Mouse (Mus musculus): ENCODE data around the gene Iqgap2. TPM values are rescaled to one million over a fixed set of nuclear protein-coding genes. Genes with fewer than 3 reads are reported as not detected.

Iqgap2 gene
- polyA plus RNA-seq, 1 experiment from 2014 or later: 3.0 TPM

DNA sequence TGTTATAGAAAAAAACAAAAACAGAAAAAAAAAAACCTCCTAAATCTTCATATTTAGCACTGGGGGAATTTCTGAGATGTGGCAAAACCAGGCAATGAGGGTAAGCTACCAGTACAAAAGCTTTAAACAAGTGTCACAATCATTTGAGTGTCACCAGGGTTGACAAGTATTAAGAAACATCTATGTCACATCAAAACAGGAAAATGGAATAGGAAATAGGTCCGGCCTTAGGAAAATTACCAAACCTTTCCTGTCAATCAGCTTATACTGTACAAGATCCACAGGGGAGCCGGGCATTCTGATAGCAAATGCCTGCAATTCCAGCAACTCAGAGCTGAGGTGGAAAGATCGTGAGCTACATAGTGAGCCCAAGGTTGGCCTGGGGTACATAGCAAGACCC, 46.8 kb downstream of the Iqgap2 start:
- ATAC-seq: no peak
- Histone ChIP-seq H3K27me3 (ENCODE audit: control insufficient read depth, insufficient read depth, low read depth, low read length) (no peaks in the 10 kb centered on the region), H3K4me2 (ENCODE audit: low read length) (no peak overlapping the region), H3K4me3 (ENCODE audit: low read depth, low read length) (no peak overlapping the region), H3K27ac (ENCODE audit: low read length) (no peak overlapping the region), H3K4me1 (ENCODE audit: control insufficient read depth, insufficient read depth, low read length) (peaks cover 4% of the 10 kb centered on the region; the same call in 1 of the 2 replicates), H3K36me3 (ENCODE audit: control insufficient read depth, insufficient read depth, low read length) (no peaks in the 10 kb centered on the region), H3K9ac (ENCODE audit: low read depth, low read length) (no peak overlapping the region), H3K9me3 (replicated peaks; ENCODE audit: control insufficient read depth, low read length, poor library complexity, severe bottlenecking) (no peaks in the 10 kb centered on the region)
- 78% methylated on average over 3 of the region's 3 CpGs for WGBS

DNA sequence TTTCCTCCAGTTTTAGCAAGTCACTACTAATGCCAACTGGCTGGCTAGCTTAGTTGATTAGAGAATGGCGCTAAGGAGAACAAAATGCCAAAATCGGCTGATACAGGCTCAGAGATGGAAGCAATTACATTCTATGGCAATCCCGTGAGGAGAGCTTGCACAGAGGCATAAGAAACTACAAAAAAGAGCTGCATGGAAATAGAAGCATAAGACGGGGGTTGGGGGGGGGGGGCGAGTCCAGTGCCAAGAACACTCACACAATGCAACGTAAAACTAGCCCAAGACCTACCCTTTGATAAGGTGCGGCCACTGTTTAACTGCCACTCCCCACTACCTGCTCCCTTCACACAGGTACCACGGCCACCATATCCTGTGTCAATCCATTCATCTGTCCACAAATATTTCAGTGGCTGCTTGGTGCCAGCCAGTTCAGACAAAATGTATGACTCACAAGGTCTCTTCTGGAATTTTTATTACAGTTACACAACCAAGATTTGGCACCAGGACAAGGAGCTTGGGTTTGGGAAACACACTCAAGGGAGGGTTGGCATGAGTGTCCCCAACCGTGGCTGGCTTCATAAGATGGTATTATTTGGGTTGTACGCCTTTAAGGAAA, 48.2 kb downstream of the Iqgap2 start:
- Histone ChIP-seq H3K27me3 (ENCODE audit: control insufficient read depth, insufficient read depth, low read depth, low read length) (no peaks in the 10 kb centered on the region), H3K27ac (ENCODE audit: low read length) (no peak overlapping the region), H3K36me3 (ENCODE audit: control insufficient read depth, insufficient read depth, low read length) (no peaks in the 10 kb centered on the region), H3K9ac (ENCODE audit: low read depth, low read length) (no peak overlapping the region), H3K9me3 (replicated peaks; ENCODE audit: control insufficient read depth, low read length, poor library complexity, severe bottlenecking) (no peaks in the 10 kb centered on the region), H3K4me3 (ENCODE audit: low read depth, low read length) (no peak overlapping the region), H3K4me2 (ENCODE audit: low read length) (no peak overlapping the region), H3K4me1 (ENCODE audit: control insufficient read depth, insufficient read depth, low read length) (no peaks in the 10 kb centered on the region)
- 92% methylated on average over 10 of the region's 10 CpGs for WGBS
- ATAC-seq: no peak

DNA sequence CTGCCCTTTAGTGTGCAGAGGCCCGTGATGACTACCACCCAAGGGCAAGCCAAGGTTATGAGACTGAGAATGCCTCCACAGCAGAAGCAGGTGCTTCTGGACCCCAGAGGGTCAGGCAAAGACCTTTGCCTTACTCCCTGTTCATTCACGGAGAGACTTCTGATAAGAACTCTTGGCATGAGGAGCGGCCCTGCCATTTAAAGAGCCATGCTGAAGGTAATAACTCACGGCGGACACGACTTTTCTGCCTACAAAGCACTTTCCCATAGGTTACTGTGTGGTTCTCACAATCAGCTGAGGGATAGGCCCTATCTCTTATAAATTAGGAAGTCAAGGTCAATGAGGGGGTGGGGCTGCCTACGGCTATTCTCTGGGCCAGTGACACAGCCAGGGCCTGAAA, 48.9 kb downstream of the Iqgap2 start:
- H3K9me3 ChIP-seq (replicated peaks; ENCODE audit: control insufficient read depth, low read length, poor library complexity, severe bottlenecking): no peaks in the 10 kb centered on the region
- H3K9ac ChIP-seq (ENCODE audit: low read depth, low read length): no peak overlapping the region
- H3K4me3 ChIP-seq (ENCODE audit: low read depth, low read length): no peak overlapping the region
- H3K27me3 ChIP-seq (ENCODE audit: control insufficient read depth, insufficient read depth, low read depth, low read length): no peaks in the 10 kb centered on the region
- 88% methylated on average over 7 of the region's 7 CpGs for WGBS
- no peaks in the 10 kb centered on the region for H3K36me3 ChIP-seq (ENCODE audit: control insufficient read depth, insufficient read depth, low read length)
- H3K4me2 ChIP-seq (ENCODE audit: low read length): no peak overlapping the region
- H3K4me1 ChIP-seq (ENCODE audit: control insufficient read depth, insufficient read depth, low read length): no peaks in the 10 kb centered on the region
- H3K27ac ChIP-seq (ENCODE audit: low read length): no peak overlapping the region
- ATAC-seq: no peak

DNA sequence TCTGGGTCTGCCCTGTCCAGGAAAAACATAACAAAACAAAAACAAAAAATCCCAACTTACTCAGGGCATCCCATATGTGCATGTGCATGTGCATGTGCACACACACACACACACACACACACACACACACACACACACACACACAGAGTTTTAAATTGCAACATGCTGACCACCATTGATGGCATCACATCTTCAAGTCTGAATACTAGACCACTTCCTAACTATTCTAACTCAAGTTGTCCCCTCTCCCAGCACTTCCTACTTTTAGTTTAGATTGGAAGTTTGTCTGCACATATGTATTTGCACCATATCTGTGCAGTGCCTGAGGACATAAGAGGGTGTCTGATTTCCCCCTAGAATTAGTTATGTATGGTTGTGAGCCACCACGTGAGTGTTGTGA, 49.8 kb downstream of the Iqgap2 start:
- no peak for ATAC-seq
- 97% methylated on average over 1 of the region's 1 CpGs for WGBS
- no peaks in the 10 kb centered on the region for H3K9me3 ChIP-seq (replicated peaks; ENCODE audit: control insufficient read depth, low read length, poor library complexity, severe bottlenecking)

DNA sequence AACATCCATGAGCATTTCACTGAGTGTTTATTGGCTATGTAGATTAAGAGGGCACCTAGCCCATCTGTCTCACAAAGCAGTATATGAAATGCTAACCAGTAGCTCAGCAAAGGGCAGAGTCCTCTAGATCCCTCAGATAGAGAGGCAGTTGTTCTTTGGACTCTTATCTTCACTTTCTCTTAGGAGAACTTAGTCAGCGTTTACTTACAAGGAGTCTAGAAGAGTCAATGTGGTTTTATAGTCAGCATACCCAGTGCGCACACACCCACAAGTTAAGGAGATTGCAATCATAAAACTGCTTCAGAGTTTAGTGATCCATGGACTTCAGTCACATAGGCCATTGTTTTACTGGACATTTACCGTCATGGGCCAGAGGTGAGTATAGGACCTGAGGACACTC, 54.8 kb downstream of the Iqgap2 start:
- ATAC-seq: no peak
- Histone ChIP-seq H3K36me3 (ENCODE audit: control insufficient read depth, insufficient read depth, low read length) (no peaks in the 10 kb centered on the region), H3K9ac (ENCODE audit: low read depth, low read length) (no peak overlapping the region), H3K27ac (ENCODE audit: low read length) (no peak overlapping the region), H3K27me3 (ENCODE audit: control insufficient read depth, insufficient read depth, low read depth, low read length) (no peaks in the 10 kb centered on the region), H3K4me2 (ENCODE audit: low read length) (no peak overlapping the region), H3K4me3 (ENCODE audit: low read depth, low read length) (no peak overlapping the region), H3K4me1 (ENCODE audit: control insufficient read depth, insufficient read depth, low read length) (0 out of 2 replicates have a peak, but pooled peaks cover 2% of the 10 kb centered on the region), H3K9me3 (replicated peaks; ENCODE audit: control insufficient read depth, low read length, poor library complexity, severe bottlenecking) (no peaks in the 10 kb centered on the region)
- WGBS: 95% methylated on average over 3 of the region's 3 CpGs

More for the DNA sequence above, 49.8 kb downstream of the Iqgap2 start:
- Histone ChIP-seq H3K9ac (ENCODE audit: low read depth, low read length) (no peak overlapping the region), H3K4me2 (ENCODE audit: low read length) (no peak overlapping the region), H3K4me3 (ENCODE audit: low read depth, low read length) (no peak overlapping the region), H3K27me3 (ENCODE audit: control insufficient read depth, insufficient read depth, low read depth, low read length) (no peaks in the 10 kb centered on the region), H3K36me3 (ENCODE audit: control insufficient read depth, insufficient read depth, low read length) (no peaks in the 10 kb centered on the region), H3K27ac (ENCODE audit: low read length) (no peak overlapping the region), H3K4me1 (ENCODE audit: control insufficient read depth, insufficient read depth, low read length) (no peaks in the 10 kb centered on the region)

DNA sequence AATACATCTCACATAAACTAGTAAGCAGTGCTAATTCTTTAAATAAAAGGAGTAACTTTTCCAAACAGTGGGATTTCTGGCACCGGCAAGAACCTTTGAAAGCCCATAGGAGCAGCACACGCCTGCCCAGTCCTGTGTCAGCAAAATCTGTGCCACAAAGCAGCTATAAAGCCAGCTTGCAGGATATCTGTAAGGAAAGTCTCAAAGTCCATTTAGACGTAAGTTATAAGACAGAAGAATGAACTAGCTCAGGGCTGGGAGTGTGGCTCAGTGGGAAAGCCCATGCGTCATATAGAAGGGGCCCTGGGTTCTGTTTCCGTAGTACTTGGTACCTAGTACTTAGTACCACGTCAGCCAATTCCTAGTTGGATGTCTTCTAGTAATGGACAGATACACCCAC, 58.2 kb downstream of the Iqgap2 start:
- Histone ChIP-seq H3K27ac (ENCODE audit: low read length) (no peak overlapping the region), H3K4me2 (ENCODE audit: low read length) (no peak overlapping the region), H3K9me3 (replicated peaks; ENCODE audit: control insufficient read depth, low read length, poor library complexity, severe bottlenecking) (no peaks in the 10 kb centered on the region), H3K27me3 (ENCODE audit: control insufficient read depth, insufficient read depth, low read depth, low read length) (no peaks in the 10 kb centered on the region), H3K4me1 (ENCODE audit: control insufficient read depth, insufficient read depth, low read length) (0 out of 2 replicates have a peak, but pooled peaks cover 2% of the 10 kb centered on the region), H3K4me3 (ENCODE audit: low read depth, low read length) (no peak overlapping the region), H3K36me3 (ENCODE audit: control insufficient read depth, insufficient read depth, low read length) (no peaks in the 10 kb centered on the region), H3K9ac (ENCODE audit: low read depth, low read length) (no peak overlapping the region)
- ATAC-seq: no peak
- 88% methylated on average over 6 of the region's 6 CpGs for WGBS

DNA sequence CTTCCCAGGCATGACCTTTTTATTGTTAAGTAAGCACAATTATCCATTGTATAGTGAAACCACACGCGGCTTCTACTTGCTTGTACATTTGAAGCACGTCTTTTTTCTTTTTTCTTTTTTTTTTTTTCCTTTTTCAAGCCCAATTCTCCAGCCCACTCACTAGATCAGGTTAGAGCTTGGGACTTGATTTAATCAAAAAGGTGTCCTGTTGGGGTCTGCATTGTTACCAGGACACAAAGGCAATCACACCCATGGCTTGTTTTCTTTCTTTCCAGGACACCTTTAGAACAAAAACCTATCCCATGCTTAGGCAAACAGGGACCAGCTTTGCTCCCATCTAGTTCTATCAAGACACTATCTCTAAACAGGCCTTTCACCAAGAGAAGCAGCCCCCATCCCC, 59.0 kb downstream of the Iqgap2 start:
- H3K27me3 ChIP-seq (ENCODE audit: control insufficient read depth, insufficient read depth, low read depth, low read length): no peaks in the 10 kb centered on the region
- H3K27ac ChIP-seq (ENCODE audit: low read length): no peak overlapping the region
- H3K36me3 ChIP-seq (ENCODE audit: control insufficient read depth, insufficient read depth, low read length): no peaks in the 10 kb centered on the region
- H3K9ac ChIP-seq (ENCODE audit: low read depth, low read length): no peak overlapping the region
- H3K9me3 ChIP-seq (replicated peaks; ENCODE audit: control insufficient read depth, low read length, poor library complexity, severe bottlenecking): no peaks in the 10 kb centered on the region
- H3K4me3 ChIP-seq (ENCODE audit: low read depth, low read length): no peak overlapping the region
- 0 out of 2 replicates have a peak, but pooled peaks cover 2% of the 10 kb centered on the region for H3K4me1 ChIP-seq (ENCODE audit: control insufficient read depth, insufficient read depth, low read length)
- H3K4me2 ChIP-seq (ENCODE audit: low read length): no peak overlapping the region
- WGBS: 14% methylated on average over 3 of the region's 3 CpGs
- no peak for ATAC-seq

DNA sequence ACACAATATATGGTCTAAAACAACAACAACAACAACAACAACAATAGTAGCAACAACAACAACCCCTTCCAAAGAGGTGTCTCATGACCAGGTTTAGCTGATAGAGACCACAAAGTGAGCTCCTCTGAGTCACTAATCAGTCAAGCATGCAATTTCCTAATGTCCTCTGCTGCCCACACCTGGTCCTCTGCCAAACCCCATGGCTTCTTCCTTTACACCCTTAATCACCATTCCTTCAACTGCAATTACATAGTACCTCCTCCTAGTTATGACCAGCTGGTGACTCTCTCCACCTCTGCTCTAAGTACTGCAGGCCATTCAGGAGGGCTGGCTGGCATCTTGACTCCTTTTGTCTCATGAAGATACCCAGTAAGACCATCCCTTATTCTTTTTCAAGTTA, 60.0 kb downstream of the Iqgap2 start:
- Histone ChIP-seq H3K4me1 (ENCODE audit: control insufficient read depth, insufficient read depth, low read length) (0 out of 2 replicates have a peak, but pooled peaks cover 2% of the 10 kb centered on the region), H3K36me3 (ENCODE audit: control insufficient read depth, insufficient read depth, low read length) (no peaks in the 10 kb centered on the region), H3K9me3 (replicated peaks; ENCODE audit: control insufficient read depth, low read length, poor library complexity, severe bottlenecking) (no peaks in the 10 kb centered on the region), H3K9ac (ENCODE audit: low read depth, low read length) (no peak overlapping the region), H3K4me2 (ENCODE audit: low read length) (no peak overlapping the region), H3K27me3 (ENCODE audit: control insufficient read depth, insufficient read depth, low read depth, low read length) (no peaks in the 10 kb centered on the region), H3K4me3 (ENCODE audit: low read depth, low read length) (no peak overlapping the region), H3K27ac (ENCODE audit: low read length) (no peak overlapping the region)
- no peak for ATAC-seq

DNA sequence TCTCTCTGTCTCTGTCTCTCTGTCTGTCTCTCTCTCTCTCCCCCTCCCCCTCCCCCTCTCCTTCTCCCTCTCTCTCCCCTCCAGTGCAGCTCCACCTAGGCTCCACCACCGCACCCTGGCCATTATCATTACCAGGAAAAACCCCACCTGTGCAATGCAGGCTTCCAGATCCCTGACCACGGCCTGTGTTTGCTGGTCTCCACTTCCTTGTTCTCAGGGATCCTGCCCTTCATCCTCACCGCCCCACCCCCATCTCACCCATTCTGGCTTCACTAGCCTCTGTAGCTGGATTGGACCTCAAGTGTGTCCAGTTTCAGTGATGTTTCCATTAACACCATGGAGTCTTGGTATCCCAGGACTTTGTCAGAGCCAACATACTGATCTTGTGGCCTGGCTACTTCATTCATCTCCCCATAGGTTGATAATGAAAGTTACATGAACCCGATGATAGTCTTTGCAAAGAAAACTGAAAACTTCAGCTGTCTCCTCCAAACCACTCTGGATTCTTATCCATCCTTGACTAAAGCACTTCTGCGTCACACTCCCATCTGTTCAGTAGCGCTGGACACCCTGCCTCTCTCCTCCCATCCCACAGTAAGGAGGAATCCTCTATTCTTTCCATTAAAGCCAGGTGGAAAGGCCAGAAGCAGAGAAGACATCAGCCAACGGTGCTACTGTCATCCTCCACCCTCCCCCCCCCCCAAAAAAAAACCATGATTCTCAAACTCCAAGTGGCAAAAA, 62.1 kb downstream of the Iqgap2 start:
- no peak overlapping the region for H3K27ac ChIP-seq (ENCODE audit: low read length)
- no peak overlapping the region for H3K4me2 ChIP-seq (ENCODE audit: low read length)
- no peak overlapping the region for H3K4me3 ChIP-seq (ENCODE audit: low read depth, low read length)
- H3K4me1 ChIP-seq (ENCODE audit: control insufficient read depth, insufficient read depth, low read length): 0 out of 2 replicates have a peak, but pooled peaks cover 2% of the 10 kb centered on the region
- no peaks in the 10 kb centered on the region for H3K9me3 ChIP-seq (replicated peaks; ENCODE audit: control insufficient read depth, low read length, poor library complexity, severe bottlenecking)
- ATAC-seq: no peak
- WGBS: 95% methylated on average over 7 of the region's 7 CpGs
- no peaks in the 10 kb centered on the region for H3K36me3 ChIP-seq (ENCODE audit: control insufficient read depth, insufficient read depth, low read length)
- no peak overlapping the region for H3K9ac ChIP-seq (ENCODE audit: low read depth, low read length)
- H3K27me3 ChIP-seq (ENCODE audit: control insufficient read depth, insufficient read depth, low read depth, low read length): no peaks in the 10 kb centered on the region
